Mouse (Mus musculus): Measurements from ENCODE around the gene Tiam1.

DNA sequence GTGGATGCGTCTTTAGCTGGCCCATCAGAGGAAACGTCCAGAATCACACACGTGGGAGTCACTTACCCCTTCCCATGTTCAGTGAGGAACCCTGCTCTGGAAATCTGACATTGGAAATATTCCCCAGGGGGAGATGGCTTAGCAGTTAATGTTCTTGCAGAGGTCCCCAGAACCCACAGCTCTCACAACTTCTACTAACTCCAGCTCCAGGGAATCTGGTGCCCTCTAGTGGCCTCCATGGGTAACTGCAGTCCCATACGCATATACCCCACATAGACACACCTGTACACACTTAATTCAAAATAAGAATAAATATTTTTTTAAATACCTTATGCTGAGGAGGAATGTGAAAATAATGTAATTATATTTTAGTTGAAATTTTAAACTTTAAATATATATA is 23.6 kb downstream of the Tiam1 start:
- no peak for TF ChIP-seq GATA1 (IDR thresholded peaks at IDR 0.05; ENCODE audit: borderline replicate concordance, low read length)
- no peak for TF ChIP-seq FLI1 (IDR thresholded peaks at IDR 0.05; ENCODE audit: low read length)

All from megakaryocyte, embryonic 14.5 days (primary cell).